Mouse (Mus musculus): ENCODE measurements around the gene Dbx1. TPM values are rescaled to one million over a fixed set of nuclear protein-coding genes. Genes with fewer than 3 reads are reported as not detected.

Gene Dbx1
- total RNA-seq (2017), result not detected in 2 replicates

DNA sequence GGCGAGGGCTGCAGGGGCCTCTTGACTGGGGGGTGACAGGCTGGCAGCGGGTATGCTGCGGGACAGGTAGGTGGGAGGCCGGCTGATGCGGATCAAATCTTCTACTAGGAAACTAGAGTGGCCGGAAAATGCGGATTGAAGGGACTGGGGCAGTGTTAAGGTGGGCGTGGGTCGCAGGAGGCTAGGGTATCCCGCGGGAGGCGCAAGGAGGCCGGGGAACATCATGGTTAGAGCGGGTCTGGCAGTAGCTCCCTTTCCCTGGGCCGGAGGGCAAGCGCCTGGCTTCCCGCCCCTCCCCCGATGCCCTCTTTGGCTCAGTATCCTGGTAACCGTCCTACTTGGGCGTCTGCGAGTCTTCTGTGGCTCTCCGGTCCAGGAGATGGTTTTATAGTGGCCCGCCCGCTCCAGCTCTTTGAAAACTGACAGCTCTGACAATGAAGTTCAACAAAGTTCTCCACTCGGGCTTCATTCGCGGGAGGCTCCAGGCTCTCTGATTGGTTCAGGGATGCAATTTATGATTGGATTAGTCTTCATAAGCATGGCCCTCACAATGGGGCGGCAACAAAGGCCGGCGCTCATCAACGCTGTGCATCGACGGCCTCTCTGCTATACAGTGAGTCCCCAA, at the start of gene Dbx1:
Gene Dbx1, minus strand, starts transcription at position 359 of the 625 bp plus-strand sequence.
- ATAC-seq (replicated peaks in 1 of 2; ENCODE audit: insufficient read depth in 1 of 2, low FRiP score in 2 of 2, low TSS enrichment in 1 of 2, low read depth in 1 of 2, poor library complexity in 2 of 2, severe bottlenecking in 2 of 2), result no peak

DNA sequence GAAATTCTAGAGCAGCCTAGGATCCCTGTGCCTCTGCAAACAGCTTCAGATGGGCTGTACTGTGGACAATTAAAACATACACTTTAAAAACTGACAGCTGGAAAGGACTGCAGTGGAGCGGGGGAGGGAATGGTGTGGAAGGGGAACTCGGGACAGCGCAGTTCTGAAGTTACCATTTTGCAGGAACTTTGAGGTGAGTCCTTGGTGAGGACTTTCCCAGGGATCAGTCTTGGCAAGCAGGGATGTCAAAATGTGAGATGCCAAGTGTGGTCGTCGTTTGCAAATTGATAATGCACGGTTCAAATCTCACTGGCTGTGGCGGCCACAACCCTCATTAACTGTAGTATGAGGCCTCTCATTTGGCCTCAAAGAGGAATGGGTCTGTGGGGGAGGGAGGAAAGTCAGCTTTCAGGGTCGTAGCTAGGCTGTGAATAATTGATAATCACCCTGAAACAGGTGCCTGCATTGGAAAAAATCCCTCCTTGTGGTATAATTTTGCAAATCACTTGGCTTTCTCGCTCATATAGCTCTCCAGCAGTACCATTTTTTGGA, 42.3 kb upstream of the Dbx1 start:
- ATAC-seq (replicated peaks in 1 of 2; ENCODE audit: insufficient read depth in 1 of 2, low FRiP score in 2 of 2, low TSS enrichment in 1 of 2, low read depth in 1 of 2, poor library complexity in 2 of 2, severe bottlenecking in 2 of 2), result no peak

DNA sequence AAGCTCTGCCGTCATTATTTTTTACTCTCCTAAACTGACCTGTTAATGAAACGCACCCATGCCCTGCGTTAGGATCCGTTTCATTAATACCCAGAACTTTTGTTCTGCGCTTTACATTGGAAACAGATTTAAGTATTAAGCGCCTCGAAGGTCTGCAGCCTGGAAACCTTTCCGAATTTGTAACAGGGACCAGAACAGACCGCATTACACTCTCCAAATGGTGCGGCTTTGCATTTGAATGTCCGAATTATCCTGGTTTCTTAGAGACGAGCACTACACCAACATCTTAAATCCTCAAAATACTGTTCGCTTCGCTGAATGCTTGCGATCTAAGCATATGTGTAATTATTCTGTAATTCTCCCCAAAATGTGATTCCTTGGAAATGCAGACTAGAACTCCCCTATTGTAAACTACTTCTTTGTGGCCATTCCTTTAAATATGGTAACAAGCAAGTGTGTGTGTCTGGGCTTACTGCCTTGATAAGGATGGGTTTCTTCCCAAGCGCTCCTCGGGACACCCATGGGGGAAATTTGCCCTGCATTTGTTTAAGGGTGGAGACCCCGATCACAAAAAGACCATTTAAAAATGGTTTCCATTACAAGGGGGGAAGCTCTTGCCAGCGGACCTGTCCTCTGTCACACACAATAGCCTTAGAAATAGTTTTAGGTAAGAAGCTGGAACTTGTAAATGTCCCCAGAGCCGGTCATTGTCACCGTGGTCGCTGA, 41.6 kb upstream of the Dbx1 start:
- no peak for ATAC-seq (replicated peaks in 1 of 2; ENCODE audit: insufficient read depth in 1 of 2, low FRiP score in 2 of 2, low TSS enrichment in 1 of 2, low read depth in 1 of 2, poor library complexity in 2 of 2, severe bottlenecking in 2 of 2)

DNA sequence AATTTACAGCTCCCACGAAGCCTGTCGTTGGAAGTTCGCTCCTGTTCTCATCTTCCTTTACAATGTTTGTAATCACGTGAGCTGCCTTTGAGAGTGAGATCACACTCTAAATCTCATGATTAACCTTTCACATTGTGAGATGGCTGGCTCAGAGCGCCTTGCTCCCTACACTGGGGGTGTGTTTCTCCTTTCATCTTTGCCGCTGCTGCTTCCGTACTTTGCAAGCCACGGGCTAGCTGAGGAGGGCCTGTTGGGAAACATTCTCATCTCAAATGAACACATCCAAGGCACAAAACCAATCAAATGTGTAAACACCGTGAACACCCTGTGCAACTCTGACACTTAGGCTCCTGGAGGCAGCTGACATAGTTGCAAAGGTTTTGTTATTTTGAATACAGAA, 40.5 kb upstream of the Dbx1 start:
- ATAC-seq (replicated peaks in 1 of 2; ENCODE audit: insufficient read depth in 1 of 2, low FRiP score in 2 of 2, low TSS enrichment in 1 of 2, low read depth in 1 of 2, poor library complexity in 2 of 2, severe bottlenecking in 2 of 2), result 0 out of 4 replicates have a peak, but pooled peaks of 1 of the 2 experiments have one; percentile 49

DNA sequence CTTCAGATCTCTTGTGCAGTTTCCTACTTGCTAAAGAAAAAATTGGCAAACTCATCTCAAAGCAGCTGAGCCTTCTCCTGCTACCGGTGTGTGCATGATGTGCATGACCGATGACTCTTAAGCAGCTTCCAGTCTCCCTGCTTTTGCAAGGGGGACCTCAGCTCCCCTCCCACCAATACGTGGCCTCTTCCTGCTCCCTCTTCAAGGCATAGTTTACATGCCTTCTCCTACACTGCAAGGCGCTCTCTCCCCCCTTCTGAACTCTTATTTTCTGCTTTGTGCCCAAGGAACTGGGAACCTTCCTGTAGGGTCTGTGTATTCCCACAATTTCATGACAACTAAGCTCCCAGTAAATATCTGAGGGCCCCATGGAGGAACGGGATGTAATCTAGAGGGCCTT, 40.0 kb upstream of the Dbx1 start:
- ATAC-seq (replicated peaks in 1 of 2; ENCODE audit: insufficient read depth in 1 of 2, low FRiP score in 2 of 2, low TSS enrichment in 1 of 2, low read depth in 1 of 2, poor library complexity in 2 of 2, severe bottlenecking in 2 of 2), result no peak

DNA sequence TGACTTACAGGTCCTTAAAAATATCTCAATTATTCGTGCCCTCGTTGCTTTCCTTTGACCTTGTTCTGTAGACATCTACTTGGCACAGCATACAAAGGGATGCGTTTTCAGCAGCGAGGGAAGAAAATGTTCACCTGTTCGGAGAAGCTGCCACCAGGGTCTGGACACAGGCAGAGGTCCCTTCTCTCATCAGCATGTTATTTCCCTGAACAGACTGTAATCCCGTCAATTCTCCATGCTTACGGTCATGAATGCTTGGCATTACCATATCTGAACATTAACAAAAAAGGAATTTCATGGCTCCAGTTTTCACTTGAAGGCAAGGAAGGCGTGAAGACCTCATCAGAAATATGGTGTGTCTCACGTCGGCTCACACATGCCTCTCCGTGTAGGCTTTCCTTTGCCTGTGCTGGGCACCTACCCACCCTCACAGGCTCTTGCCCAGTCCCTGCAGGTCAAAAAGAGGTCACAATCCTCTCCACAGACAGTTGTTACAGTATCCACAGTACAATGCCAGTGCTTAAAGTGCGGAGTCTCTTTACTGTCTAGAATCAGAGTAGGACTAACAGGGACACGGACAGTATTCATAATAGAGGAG, 31.7 kb upstream of the Dbx1 start:
- ATAC-seq (replicated peaks in 1 of 2; ENCODE audit: insufficient read depth in 1 of 2, low FRiP score in 2 of 2, low TSS enrichment in 1 of 2, low read depth in 1 of 2, poor library complexity in 2 of 2, severe bottlenecking in 2 of 2), result no peak

DNA sequence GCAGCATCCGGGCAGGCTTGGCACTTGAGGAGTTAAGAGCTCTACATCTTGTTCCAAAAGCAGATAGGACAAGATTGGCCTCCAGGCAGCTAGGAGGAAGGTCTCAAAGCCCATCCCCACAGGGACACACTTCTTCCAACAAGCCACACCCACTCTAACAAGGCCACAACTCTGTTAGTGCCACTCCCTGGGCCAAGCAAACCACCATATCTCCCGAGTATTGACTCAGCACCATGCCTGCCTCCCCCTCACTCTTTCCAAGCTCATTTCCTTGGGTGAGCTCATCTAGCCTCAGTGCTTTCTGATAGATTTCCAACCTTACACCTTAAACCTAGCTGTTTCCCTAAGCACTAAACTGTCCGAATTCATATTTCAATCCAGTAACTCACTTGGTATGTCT, 26.9 kb upstream of the Dbx1 start:
- no peak for ATAC-seq (replicated peaks in 1 of 2; ENCODE audit: insufficient read depth in 1 of 2, low FRiP score in 2 of 2, low TSS enrichment in 1 of 2, low read depth in 1 of 2, poor library complexity in 2 of 2, severe bottlenecking in 2 of 2)

DNA sequence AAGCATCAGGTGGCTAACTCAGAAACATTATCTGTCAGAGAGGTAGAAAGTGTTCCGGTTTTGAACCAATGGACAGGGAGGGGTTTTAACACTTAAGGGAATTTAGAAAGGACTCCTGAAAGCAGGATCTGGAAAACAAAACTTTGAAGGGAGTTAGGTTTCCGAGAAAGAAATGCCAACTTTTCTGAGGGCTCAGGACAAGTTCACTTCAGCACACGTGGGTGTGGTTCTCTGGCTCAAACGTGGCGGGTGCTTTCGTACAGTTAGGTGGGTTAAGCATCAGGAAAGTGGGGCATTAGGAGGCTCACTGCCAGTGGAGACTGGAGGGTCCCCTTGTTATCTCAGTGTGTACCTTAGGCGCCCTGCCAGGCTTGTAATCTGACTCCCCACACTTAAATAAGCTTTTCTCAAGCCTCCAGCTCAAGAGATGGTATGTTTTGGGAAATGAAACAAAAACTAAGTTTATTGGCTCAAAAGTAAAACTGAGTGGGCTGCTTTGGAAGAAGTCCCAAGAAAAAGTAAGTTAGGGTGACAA, 25.9 kb upstream of the Dbx1 start:
- no peak for ATAC-seq (replicated peaks in 1 of 2; ENCODE audit: insufficient read depth in 1 of 2, low FRiP score in 2 of 2, low TSS enrichment in 1 of 2, low read depth in 1 of 2, poor library complexity in 2 of 2, severe bottlenecking in 2 of 2)

DNA sequence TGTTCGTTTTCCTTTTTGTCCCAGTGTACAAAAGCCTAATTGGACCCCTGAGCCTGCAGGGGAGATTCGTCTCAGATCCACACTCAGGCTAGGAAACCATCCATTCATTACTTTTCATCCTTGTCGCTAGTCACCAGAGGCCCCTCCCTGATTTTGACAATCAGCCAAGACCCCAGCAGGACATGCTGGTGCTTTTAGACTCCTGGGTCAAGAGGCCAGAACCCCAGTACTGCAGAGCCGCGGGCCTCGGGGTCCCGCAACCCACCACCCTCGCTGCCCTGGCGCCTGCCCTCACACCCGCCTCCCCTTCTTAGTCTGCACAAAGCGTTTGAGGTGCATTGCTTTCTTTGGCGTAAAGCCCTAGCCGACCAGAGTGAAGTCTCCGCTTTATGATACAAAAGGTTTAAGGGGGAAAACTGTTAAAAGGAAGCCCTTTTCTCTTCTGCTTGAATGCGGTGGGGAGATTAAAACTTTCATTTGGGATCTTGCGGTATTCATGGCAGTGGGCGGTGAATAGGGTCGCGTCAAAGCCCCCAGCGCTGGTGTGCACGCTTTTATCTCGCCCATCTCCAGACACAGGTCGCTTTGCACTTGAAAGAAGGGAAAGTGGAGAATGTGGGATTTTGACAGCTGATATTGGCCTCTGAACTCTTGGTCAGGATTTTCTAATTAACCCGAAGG, 25.3 kb upstream of the Dbx1 start:
- no peak; a peak in 1 of 4 replicates for ATAC-seq (replicated peaks in 1 of 2; ENCODE audit: insufficient read depth in 1 of 2, low FRiP score in 2 of 2, low TSS enrichment in 1 of 2, low read depth in 1 of 2, poor library complexity in 2 of 2, severe bottlenecking in 2 of 2)

DNA sequence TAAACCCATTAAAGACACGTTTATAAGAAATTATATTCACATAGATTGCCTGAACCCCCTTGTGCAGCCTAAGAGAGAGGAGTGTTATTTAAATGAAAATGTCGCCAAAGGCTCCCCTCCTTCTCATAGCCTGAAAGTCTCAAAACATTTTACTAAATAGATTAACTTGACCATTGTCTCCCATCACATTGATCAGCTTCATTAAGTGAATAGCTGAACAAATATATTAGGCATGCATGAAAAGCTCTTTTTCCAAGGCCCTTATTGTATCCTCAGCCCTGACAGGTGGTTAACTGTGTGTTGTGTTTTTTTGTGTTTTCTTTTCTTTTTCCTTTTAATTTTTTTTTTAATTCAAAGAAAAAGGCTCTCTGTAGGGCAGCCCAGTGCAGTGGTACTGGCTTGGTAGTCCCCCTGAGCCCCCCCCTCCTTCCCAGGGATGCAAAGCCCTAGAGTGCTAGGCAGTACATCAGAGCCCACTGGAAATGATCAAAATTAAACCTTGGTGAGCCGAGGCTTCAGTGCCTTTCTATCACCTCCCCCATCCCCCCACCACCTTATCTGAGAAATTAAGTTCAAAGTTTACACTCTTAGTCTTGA, 4.2 kb upstream of the Dbx1 start:
- ATAC-seq (replicated peaks in 1 of 2; ENCODE audit: insufficient read depth in 1 of 2, low FRiP score in 2 of 2, low TSS enrichment in 1 of 2, low read depth in 1 of 2, poor library complexity in 2 of 2, severe bottlenecking in 2 of 2), result no peak

DNA sequence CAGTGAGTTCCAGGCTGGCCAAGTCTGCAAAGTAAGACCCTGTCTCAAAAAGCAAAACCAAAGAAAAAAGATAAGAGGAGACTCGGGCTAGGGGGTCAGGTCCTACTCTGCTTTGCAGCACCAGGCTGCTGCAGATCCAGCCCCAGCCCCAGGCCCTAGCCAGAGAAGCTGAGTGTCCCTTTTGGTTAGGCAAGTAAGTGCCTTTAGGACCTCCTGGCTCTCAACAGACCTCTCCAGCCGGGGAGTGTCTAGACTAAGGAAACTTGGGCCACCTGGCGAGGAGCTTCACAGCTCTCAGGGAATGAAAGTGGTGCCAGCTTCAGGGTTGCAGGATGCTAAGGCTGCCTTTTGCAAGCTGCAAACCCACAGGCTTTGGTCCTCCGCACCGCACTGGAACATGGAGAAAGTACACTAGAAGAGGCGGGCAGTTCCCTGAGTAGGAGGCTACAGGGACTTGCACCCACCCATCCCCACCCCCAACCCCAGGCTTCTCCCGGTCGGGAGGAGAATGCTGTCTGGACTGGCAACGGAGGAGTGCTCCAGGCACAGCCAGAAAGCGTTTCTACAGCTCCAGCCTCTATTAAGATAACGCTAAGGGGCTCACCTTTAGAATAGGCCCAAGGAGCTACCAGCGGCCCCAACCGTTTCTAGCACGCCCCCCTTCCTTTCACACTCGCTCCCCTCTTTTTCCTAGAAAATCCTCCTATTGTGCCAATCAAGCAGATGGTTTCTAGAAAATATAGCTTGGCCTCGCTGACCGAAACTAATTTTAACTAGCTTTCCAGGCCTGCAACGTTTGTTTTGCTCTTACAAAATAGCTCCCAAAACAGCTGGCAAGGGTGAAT, 3.4 kb upstream of the Dbx1 start:
- no peak for ATAC-seq (replicated peaks in 1 of 2; ENCODE audit: insufficient read depth in 1 of 2, low FRiP score in 2 of 2, low TSS enrichment in 1 of 2, low read depth in 1 of 2, poor library complexity in 2 of 2, severe bottlenecking in 2 of 2)

DNA sequence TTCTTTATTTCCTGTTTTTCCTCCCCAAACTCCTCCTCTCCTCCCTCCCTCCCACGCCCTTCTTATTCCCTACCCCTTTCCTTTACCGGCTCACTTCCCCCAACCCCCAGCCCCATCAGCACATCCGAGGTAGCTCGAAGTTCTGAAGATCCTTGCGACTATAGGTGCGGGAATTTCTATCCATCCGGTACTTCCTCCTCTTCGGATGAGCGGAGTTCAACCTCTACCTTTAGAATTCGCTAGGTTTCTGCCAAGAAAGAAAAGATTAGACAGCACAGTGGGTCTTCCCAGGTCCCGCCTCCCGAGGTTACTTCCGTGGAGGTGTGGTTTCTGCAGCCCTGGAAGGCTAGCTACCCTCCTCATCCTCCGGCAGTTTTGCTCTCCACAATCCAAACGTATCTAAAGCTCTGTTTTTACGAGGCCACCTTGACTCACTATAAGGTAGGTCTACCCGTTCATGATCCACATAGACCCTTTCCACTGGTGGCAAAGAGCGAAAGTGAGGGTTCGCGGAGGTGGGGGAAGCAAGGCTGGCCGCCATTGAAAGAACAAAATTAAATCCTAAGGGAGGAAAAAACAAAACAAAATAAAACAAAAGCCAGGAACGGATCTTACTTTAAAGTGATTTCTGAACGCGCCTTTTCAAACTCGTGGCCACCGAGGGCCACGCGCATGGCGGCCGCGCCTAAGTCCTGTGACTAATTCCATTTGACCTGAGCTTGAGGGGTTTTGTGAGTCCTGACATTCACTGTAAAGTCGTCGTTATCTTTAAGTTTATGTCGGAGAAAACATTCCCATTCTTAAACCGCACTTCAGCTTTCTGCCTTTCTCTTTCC, 2.5 kb upstream of the Dbx1 start:
- ATAC-seq (replicated peaks in 1 of 2; ENCODE audit: insufficient read depth in 1 of 2, low FRiP score in 2 of 2, low TSS enrichment in 1 of 2, low read depth in 1 of 2, poor library complexity in 2 of 2, severe bottlenecking in 2 of 2), result no peak

DNA sequence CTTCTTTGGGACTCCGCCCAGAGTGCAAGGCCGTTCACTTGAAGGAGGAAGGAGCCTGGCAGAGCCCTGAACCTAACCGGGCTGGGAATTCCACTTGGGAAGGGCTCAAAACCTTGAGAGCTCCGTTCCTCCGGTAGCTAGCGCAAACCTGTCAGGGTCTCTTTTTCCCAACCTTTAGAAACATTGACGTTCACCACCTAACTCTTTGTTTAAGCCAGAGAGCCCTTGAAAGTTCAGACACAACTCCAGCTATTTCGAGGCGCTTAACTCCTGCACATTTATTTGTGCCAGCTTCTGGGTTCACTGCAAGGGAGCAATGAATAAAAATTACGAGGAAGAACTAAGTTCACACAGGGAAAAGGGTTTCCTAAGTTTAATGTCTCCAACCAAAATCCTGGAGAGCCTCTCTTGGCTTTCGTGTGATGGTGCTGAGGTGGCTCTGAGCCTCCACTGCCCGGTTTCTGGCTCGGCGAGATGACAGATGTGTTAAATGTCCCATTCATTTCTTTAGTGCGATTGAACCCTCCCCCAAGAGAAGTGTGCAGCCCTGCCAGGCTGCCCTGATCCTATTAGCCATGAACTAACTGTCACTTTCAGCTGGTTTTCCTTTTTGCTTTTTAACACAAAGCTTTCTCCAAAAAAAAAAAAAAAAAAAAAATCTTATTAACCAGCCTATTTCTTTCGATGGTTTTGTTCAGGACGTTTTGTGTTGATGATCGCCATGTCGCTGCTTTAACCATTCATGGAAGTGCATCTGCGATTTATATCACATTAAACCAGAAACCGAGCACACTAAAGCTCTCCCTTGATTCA, 1.4 kb upstream of the Dbx1 start:
- ATAC-seq (replicated peaks in 1 of 2; ENCODE audit: insufficient read depth in 1 of 2, low FRiP score in 2 of 2, low TSS enrichment in 1 of 2, low read depth in 1 of 2, poor library complexity in 2 of 2, severe bottlenecking in 2 of 2), result no peak

DNA sequence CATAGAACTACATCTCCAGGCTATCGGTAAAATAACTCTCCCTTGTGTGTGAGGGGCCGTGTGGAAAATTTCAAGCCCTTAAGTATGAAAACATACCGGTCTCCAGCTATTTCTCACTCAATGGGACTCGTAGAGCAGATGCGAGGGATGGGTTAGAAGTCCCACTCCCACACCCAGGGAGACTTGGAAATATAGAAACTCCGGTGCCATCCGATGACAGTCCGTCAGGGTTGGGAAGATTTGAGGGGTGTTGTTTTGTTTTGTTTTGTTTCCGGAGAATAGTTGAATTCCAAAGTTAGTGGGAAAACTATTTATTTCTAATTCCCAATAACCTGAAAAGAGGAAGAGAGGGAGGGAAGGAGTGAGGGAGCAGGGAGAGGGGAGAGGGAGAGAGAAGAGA, 632 bp upstream of the Dbx1 start:
- no peak for ATAC-seq (replicated peaks in 1 of 2; ENCODE audit: insufficient read depth in 1 of 2, low FRiP score in 2 of 2, low TSS enrichment in 1 of 2, low read depth in 1 of 2, poor library complexity in 2 of 2, severe bottlenecking in 2 of 2)

DNA sequence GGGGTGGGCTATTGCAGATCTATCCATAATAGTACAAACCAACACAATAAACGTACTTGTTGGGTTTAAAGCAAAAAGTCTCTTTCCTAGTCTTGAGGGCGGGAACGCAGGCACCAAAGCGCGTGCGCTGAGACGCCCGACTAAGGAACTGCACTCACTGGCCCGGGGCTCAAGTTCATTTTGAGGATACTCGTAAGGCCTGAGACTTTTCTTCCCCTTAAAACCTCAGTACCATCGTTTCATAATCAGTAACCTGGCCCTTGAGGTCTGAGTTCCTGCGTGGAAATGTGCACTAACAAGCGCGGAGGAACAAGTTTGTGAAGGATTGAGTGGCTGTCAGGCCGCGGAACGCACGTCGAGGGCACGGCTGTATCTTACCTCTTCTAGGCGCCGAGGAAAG, 678 bp downstream of the Dbx1 start:
- ATAC-seq (replicated peaks in 1 of 2; ENCODE audit: insufficient read depth in 1 of 2, low FRiP score in 2 of 2, low TSS enrichment in 1 of 2, low read depth in 1 of 2, poor library complexity in 2 of 2, severe bottlenecking in 2 of 2), result no peak

All from hematopoietic stem cell, adult 5-6 weeks (primary cell).